Mouse (Mus musculus): Measurements from ENCODE around the gene Nrxn3. TPM values are rescaled to one million over a fixed set of nuclear protein-coding genes. Genes with fewer than 3 reads are reported as not detected.

Nrxn3 gene
- 0.70 and 0.82 TPM in 2 replicates for polyA plus RNA-seq (2015; fragmentation: Nextera tagmentation; extraction: Ambion mirVana)

DNA sequence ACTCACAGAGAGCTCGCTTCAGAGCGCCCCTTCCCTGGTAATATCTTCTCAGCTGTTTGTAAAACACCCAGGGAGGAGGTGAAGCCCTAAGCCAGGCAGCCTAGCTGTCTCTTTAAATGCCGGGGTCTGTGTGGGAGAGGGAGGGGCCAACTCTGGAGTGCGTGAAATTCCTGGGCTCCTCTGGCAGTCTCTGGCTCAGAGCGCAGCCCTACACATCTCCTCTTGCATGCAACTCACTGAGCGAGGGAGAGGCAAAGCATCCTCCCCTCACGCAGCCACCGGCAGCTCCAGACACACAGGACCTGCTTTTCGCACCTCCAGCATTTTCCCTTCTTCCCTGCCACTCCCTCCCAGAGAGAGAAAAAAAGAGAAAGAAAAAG lies at the start of gene Nrxn3:
Nrxn3 (plus strand) TSS at position 186 of the 380 bp plus-strand sequence.
- 1% methylated on average over 9 of the region's 9 CpGs for WGBS (ENCODE audit: insufficient replicate concordance)
- no peak within 1 kb of the TSS for H3K4me3 ChIP-seq (replicated peaks)
- H3K4me2 ChIP-seq = no peak within 1 kb of the TSS
- H3K9ac ChIP-seq = no peak within 1 kb of the TSS
- H3K27ac ChIP-seq = no peak within 1 kb of the TSS
- H3K27me3 ChIP-seq = no peaks in the 10 kb centered on the region
- H3K36me3 ChIP-seq = no peaks in the 10 kb centered on the region
- DNase-seq (no peak), ATAC-seq (ENCODE audit: low read depth) (no peak)
- no peaks in the 10 kb centered on the region for H3K4me1 ChIP-seq (replicated peaks)
- H3K9me3 ChIP-seq (replicated peaks) = no peaks in the 10 kb centered on the region

DNA sequence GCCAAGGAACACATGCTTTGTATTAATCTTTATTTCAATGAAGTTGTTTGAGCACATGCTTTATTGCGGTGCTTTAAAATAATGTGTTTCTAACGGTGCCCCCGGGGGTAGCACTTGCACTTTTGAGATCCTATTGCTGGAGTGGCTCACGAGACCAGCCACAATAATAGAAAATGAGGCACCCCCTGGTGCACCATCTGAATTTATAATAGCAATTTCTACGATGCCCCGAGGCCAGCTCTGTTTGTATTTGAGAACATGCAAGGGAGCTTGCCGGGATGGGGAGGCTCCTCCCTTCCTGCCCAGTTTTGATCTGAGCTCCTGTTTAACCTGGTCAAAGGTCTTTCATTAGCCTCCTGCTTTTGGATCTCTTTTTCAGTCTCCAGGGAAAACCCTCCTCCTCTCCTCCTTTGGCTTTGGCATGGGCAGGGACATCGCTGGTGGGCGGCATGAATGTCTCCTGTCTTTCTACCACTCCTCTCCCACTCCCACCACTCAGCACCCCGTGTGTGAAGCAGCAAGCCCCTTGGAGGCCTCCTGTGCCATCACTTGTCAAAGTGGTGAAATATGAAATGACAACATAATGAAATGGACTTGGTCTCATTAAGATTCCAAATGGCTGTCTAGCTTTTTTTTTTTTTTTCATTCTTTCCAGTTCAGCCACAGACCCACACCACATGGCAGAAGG lies 18.4 kb upstream of the Nrxn3 start:
- no peaks in the 10 kb centered on the region for H3K9me3 ChIP-seq (replicated peaks)
- no peak overlapping the region for H3K9ac ChIP-seq
- WGBS (ENCODE audit: insufficient replicate concordance) = 61% methylated on average over 10 of the region's 10 CpGs
- no peaks in the 10 kb centered on the region for H3K4me1 ChIP-seq (replicated peaks)
- ATAC-seq (ENCODE audit: low read depth) = no peak
- H3K27me3 ChIP-seq = no peaks in the 10 kb centered on the region
- H3K4me3 ChIP-seq (replicated peaks) = no peak overlapping the region
- no peaks in the 10 kb centered on the region for H3K36me3 ChIP-seq
- H3K4me2 ChIP-seq = no peak overlapping the region
- H3K27ac ChIP-seq = no peak overlapping the region
- no peak for DNase-seq

DNA sequence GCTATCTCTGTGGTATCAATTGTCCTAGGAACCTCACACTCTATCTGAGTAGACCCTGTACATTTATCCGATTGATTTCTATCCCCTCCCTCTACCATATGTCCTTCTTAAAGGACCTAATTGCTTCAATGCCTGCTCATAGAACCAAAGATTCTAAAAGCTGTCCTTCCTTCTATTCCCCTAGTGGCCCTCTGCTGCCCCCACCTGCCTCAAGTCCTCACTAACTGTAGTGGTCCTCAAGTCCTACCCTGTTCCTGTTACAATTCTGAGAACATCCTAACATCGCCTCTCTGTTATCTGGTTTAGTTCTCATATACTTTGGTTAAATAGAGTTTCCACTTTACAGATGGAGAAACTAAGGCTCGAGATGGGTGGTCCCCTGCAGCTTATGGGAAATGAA lies 16.7 kb upstream of the Nrxn3 start:
- Histone ChIP-seq H3K27me3 (no peaks in the 10 kb centered on the region), H3K9me3 (replicated peaks) (no peaks in the 10 kb centered on the region), H3K4me3 (replicated peaks) (no peak overlapping the region), H3K4me2 (no peak overlapping the region), H3K9ac (no peak overlapping the region), H3K27ac (no peak overlapping the region), H3K4me1 (replicated peaks) (no peaks in the 10 kb centered on the region), H3K36me3 (no peaks in the 10 kb centered on the region)
- ATAC-seq (ENCODE audit: low read depth) = no peak
- WGBS (ENCODE audit: insufficient replicate concordance) = 47% methylated on average over 3 of the region's 3 CpGs
- DNase-seq = no peak

DNA sequence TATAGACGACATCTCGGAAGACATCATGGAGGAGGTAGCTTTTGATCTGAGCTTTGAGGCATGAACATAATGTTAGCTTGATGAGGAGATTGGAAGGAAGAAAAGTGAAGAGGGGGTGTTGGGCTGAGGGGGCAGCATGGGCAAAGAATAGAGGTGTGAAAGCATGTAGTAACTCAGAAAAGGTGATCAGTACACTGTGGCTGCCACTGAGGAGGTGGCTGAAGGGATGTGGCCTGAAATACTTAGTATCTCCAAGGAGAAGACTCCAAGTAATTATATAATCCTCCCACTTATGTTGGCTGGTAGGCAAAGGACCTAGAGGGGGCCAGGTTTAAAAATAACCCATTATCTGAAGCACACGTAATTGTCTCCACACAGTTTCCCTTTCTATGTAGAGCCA lies 14.9 kb upstream of the Nrxn3 start:
- 58% methylated on average over 3 of the region's 3 CpGs for WGBS (ENCODE audit: insufficient replicate concordance)
- Histone ChIP-seq H3K27me3 (no peaks in the 10 kb centered on the region), H3K9me3 (replicated peaks) (no peaks in the 10 kb centered on the region), H3K4me2 (no peak overlapping the region), H3K9ac (no peak overlapping the region), H3K4me3 (replicated peaks) (no peak overlapping the region), H3K27ac (no peak overlapping the region), H3K36me3 (no peaks in the 10 kb centered on the region), H3K4me1 (replicated peaks) (no peaks in the 10 kb centered on the region)
- no peak for ATAC-seq (ENCODE audit: low read depth)
- no peak for DNase-seq

DNA sequence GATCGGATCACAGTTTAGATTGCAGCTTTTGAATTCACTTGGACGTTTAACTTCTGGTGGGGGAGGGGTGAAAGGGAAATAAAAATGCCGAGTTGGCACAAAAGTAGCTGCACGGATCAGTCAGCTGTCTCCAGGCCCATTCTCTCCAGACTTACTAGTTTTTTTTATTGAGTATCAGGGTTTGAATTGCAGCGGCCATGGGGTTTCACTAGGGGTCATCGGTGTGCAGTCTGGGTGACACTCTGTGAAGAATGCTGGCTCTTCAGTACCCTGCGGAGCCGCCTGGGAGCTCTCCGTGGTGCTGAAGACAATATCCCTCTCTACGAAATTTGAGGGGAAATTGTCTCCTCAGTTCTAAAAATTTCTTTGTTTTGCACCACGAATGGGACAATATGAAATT lies 13.5 kb upstream of the Nrxn3 start:
- no peaks in the 10 kb centered on the region for H3K36me3 ChIP-seq
- 9% methylated on average over 11 of the region's 11 CpGs for WGBS (ENCODE audit: insufficient replicate concordance)
- no peak overlapping the region for H3K4me3 ChIP-seq (replicated peaks)
- no peaks in the 10 kb centered on the region for H3K4me1 ChIP-seq (replicated peaks)
- no peak overlapping the region for H3K4me2 ChIP-seq
- H3K9ac ChIP-seq = no peak overlapping the region
- H3K27me3 ChIP-seq = no peaks in the 10 kb centered on the region
- ATAC-seq (ENCODE audit: low read depth) (no peak), DNase-seq (peak; percentile 11)
- H3K27ac ChIP-seq = no peak overlapping the region
- H3K9me3 ChIP-seq (replicated peaks) = no peaks in the 10 kb centered on the region

DNA sequence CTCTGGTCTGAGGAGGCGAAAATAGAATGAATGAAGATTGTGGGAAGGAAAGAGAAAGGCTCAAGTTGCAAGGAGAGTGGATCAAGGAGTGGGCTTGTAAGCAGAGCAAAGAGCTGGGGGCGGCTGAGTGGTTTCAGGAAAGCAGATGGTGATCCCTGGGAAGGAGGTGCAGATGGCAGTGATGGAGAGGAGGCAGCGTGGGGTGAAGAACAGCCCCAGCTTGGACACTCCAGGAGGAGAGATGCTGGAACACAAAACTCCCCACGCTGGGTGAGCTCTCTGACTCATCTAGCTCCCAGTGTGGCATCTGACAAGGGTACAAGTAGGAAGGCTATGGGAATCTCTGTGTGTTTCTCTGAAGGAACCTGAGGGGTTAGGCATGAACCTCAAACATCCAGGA lies 9.2 kb upstream of the Nrxn3 start:
- no peaks in the 10 kb centered on the region for H3K36me3 ChIP-seq
- no peak overlapping the region for H3K4me2 ChIP-seq
- ATAC-seq (ENCODE audit: low read depth) (no peak), DNase-seq (no peak)
- no peaks in the 10 kb centered on the region for H3K4me1 ChIP-seq (replicated peaks)
- no peak overlapping the region for H3K4me3 ChIP-seq (replicated peaks)
- no peak overlapping the region for H3K27ac ChIP-seq
- no peaks in the 10 kb centered on the region for H3K9me3 ChIP-seq (replicated peaks)
- H3K9ac ChIP-seq = no peak overlapping the region
- 33% methylated on average over 4 of the region's 4 CpGs for WGBS (ENCODE audit: insufficient replicate concordance)
- H3K27me3 ChIP-seq = no peaks in the 10 kb centered on the region

DNA sequence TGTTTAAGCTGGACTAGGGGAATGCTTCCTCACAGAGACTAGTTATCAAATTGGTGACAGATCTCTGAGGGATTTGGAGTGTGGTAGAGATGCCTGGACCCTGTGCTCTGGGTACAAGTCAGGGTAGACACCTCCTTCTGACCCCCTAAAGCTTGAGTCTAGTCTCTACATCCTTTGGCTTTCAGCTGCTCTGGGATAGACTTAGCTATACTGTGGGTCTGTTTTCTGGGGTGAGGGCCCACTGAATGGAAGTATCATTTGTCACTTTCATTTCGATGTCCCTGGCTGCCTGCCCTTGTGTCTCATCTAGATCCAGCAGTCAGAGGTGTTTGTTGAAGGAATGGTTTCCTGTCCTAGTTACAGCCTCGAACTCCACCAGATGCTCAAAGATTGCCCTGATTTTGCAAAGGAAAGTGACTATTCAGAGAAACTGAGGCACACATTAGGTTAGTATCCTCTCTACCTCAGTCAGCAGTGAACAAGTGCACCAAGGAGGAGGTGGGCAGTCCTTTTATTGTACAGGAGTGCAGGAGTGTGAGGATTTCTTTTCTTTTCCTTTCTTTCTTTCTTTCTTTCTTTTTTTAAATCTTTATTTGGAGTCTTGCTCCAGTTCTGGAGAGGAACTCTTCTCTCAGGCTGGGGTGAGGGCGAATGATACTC lies 515 bp upstream of the Nrxn3 start:
- Histone ChIP-seq H3K4me1 (replicated peaks) (no peaks in the 10 kb centered on the region), H3K9ac (no peak overlapping the region), H3K9me3 (replicated peaks) (no peaks in the 10 kb centered on the region), H3K27me3 (no peaks in the 10 kb centered on the region), H3K4me3 (replicated peaks) (no peak overlapping the region), H3K4me2 (no peak overlapping the region), H3K36me3 (no peaks in the 10 kb centered on the region), H3K27ac (no peak overlapping the region)
- DNase-seq (no peak), ATAC-seq (ENCODE audit: low read depth) (no peak)
- WGBS (ENCODE audit: insufficient replicate concordance) = 22% methylated on average over 3 of the region's 3 CpGs

DNA sequence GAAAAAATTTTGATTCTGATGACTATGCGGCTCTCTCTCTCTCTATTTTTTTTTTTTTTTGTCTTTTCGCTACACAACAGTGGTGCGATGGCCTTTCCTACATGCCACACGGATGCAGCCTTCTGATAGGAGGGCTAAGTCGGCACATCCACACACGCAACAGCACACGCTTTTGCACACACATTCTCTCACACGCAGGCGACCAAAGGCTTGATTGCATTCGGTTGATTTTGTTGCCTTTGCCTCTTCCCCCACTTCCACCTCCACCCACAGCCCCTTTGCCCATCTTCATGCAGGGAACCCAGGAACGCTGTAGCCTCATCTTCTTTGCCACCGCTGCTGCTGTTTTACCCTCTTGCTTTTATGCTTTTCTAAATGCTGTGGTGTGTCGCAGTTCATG lies 3.6 kb downstream of the Nrxn3 start:
- Histone ChIP-seq H3K27ac (no peak overlapping the region), H3K36me3 (no peaks in the 10 kb centered on the region), H3K4me1 (replicated peaks) (no peaks in the 10 kb centered on the region), H3K4me3 (replicated peaks) (no peak overlapping the region), H3K27me3 (no peaks in the 10 kb centered on the region), H3K9me3 (replicated peaks) (no peaks in the 10 kb centered on the region), H3K4me2 (no peak overlapping the region), H3K9ac (no peak overlapping the region)
- ATAC-seq (ENCODE audit: low read depth) (no peak), DNase-seq (no peak)
- 80% methylated on average over 13 of the region's 13 CpGs for WGBS (ENCODE audit: insufficient replicate concordance)

DNA sequence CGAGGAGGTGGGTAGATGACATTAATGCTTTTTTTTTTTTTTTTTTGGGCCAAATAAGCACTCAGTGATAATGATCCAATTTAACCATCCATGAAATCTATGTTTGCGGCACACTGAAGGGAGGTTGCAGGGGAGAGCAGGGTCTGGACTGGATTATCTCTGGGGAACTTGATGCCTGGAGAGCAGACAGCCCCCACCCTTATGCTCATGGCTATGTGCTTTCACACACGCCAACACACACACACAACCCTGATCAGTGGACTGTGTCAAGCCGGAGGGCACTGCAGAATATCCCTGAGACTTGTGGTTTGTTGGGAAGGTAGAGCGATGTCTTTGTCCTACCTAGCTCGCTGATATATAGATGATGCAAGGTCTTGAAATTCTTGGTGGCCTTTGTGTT lies 4.1 kb downstream of the Nrxn3 start:
- H3K36me3 ChIP-seq = no peaks in the 10 kb centered on the region
- 67% methylated on average over 6 of the region's 6 CpGs for WGBS (ENCODE audit: insufficient replicate concordance)
- no peak overlapping the region for H3K4me2 ChIP-seq
- no peak overlapping the region for H3K9ac ChIP-seq
- ATAC-seq (ENCODE audit: low read depth) (no peak), DNase-seq (no peak)
- H3K4me1 ChIP-seq (replicated peaks) = no peaks in the 10 kb centered on the region
- H3K9me3 ChIP-seq (replicated peaks) = no peaks in the 10 kb centered on the region
- H3K4me3 ChIP-seq (replicated peaks) = no peak overlapping the region
- no peaks in the 10 kb centered on the region for H3K27me3 ChIP-seq
- no peak overlapping the region for H3K27ac ChIP-seq

DNA sequence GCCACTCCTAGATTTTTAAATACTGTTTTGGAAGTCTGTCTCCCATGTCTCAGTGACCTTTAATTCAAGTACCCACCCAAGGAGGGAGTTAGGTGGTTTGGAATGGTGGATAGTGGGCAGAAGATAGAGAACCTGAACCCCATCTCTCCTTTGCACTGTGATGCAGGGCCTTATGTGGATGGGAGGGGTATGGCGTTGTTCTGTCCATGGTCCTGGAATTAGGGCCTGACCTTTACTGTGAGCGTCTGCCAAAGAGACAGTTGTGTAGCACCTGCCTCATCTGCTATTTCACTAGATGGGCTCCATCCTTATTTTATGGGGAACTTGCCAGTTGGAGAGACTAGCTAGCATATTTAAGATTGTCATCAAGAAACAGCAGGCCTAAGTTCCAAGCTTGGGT lies 8.0 kb downstream of the Nrxn3 start:
- 45% methylated on average over 2 of the region's 2 CpGs for WGBS (ENCODE audit: insufficient replicate concordance)
- Histone ChIP-seq H3K4me3 (replicated peaks) (no peak overlapping the region), H3K4me1 (replicated peaks) (no peaks in the 10 kb centered on the region), H3K27me3 (no peaks in the 10 kb centered on the region), H3K27ac (no peak overlapping the region), H3K9me3 (replicated peaks) (no peaks in the 10 kb centered on the region), H3K9ac (no peak overlapping the region), H3K36me3 (no peaks in the 10 kb centered on the region), H3K4me2 (no peak overlapping the region)
- DNase-seq (no peak), ATAC-seq (ENCODE audit: low read depth) (no peak)

DNA sequence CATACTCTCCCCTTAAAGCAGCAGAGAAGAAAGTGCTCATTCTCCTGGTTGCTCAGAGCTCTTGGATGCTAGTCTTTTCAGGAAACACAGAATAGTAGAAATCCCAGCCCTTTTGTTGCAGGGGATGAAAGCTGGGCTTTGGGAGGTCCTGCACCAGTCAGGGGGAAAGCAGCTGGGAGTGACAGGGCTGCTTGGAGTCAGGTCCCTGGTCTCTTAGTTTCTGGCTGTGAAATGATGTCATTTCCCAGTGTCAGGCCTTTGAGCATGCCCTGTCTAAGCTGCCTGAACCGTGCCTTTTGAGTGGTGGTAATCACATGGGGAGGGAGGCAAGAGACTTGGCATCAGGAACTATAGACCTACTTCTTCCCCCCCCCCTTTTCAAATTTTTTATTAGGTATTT lies 12.4 kb downstream of the Nrxn3 start:
- no peak for DNase-seq
- no peak overlapping the region for H3K4me2 ChIP-seq
- H3K9me3 ChIP-seq (replicated peaks) = no peaks in the 10 kb centered on the region
- no peaks in the 10 kb centered on the region for H3K36me3 ChIP-seq
- WGBS (ENCODE audit: insufficient replicate concordance) = 31% methylated on average over 1 of the region's 1 CpGs
- H3K27me3 ChIP-seq = no peaks in the 10 kb centered on the region
- H3K27ac ChIP-seq = no peak overlapping the region
- no peak for ATAC-seq (ENCODE audit: low read depth)
- H3K4me3 ChIP-seq (replicated peaks) = no peak overlapping the region
- H3K4me1 ChIP-seq (replicated peaks) = no peaks in the 10 kb centered on the region
- H3K9ac ChIP-seq = no peak overlapping the region

DNA sequence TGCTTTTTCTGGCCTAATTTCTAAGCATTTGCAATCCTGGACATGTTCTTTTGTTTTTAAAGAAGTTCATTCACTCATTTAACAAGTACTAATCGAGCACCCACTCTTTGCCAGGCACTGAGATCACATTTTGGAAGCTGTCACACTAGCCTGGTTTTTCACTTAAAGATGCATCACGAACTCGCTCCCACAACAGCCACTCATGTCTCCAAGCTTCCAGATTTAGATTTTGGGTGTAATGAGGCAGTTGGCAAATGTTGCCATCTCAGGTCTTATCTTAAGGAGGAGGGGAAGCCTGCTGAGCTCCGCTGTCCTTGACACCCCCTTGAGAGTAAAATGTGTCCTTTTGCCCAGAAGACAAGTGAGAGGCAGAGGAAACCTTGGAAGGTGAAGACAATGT lies 14.4 kb downstream of the Nrxn3 start:
- DNase-seq (no peak), ATAC-seq (ENCODE audit: low read depth) (no peak)
- no peak overlapping the region for H3K4me3 ChIP-seq (replicated peaks)
- WGBS (ENCODE audit: insufficient replicate concordance) = 50% methylated on average over 4 of the region's 4 CpGs
- H3K27ac ChIP-seq = no peak overlapping the region
- no peaks in the 10 kb centered on the region for H3K36me3 ChIP-seq
- H3K27me3 ChIP-seq = no peaks in the 10 kb centered on the region
- no peaks in the 10 kb centered on the region for H3K4me1 ChIP-seq (replicated peaks)
- H3K9ac ChIP-seq = no peak overlapping the region
- H3K4me2 ChIP-seq = no peak overlapping the region
- no peaks in the 10 kb centered on the region for H3K9me3 ChIP-seq (replicated peaks)
